Mouse (Mus musculus): ENCODE measurements around the gene Veph1.

DNA sequence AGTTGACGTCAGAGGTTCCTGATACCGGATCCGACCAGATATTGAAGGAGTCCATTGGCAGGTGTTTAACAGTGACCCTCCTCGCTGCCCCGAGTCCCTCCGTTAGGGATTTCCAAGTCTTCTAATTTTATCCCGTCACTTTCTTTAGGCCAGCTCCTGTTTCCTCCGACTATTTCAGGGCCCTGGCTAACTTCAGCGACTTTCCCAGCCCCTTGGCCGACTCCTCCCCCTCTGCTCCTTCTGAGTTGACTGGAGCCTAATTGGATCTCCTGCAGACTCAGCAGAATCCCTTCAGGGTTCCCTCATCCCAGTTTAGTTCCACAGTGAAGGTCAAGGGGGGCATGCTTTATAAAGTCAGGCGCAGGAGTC is 75.4 kb downstream of the Veph1 start:
- no peak for TF ChIP-seq POLR2A (IDR thresholded peaks at IDR 0.05; ENCODE audit: insufficient read depth, low read depth, low read length)
- no peak for TF ChIP-seq CTCF (IDR thresholded peaks at IDR 0.05; ENCODE audit: insufficient read depth, low read depth, low read length)

All from olfactory bulb, adult 2 months (tissue).